Mouse (Mus musculus) forebrain, embryonic 12.5 days (tissue): Measurements from ENCODE around the gene Ticrr. TPM values are rescaled to one million over a fixed set of nuclear protein-coding genes. Genes with fewer than 3 reads are reported as not detected.
A peak's percentile ranks its signal among the peaks of the same experiment; 100 is the strongest.

Experiments used
- ATAC-seq: fragments of 200-750 bp; cut with Nextera tagmentation; 2 replicates; pipeline ENCODE4 v1.8.0; 2017; ENCODE audit warnings: moderate TSS enrichment; ENCODE audit not compliant: low FRiP score
- H3K27ac ChIP-seq: fragments of 300-500 bp; sonication (generic); 2 replicates; pipeline ENCODE4 v1.5.1; 2016; ENCODE audit warnings: mild to moderate bottlenecking
- H3K27me3 ChIP-seq: fragments of 300-500 bp; sonication (generic); 2 replicates; pipeline ENCODE4 v1.6.1; 2016; ENCODE audit warnings: mild to moderate bottlenecking
- H3K36me3 ChIP-seq: fragments of 300-500 bp; sonication (generic); replicated peaks from 2 replicates; pipeline ENCODE4 v1.6.1; 2016; ENCODE audit warnings: mild to moderate bottlenecking
- H3K4me1 ChIP-seq: fragments of 300-500 bp; sonication (generic); 2 replicates; pipeline ENCODE4 v1.6.1; 2016
- H3K4me2 ChIP-seq: fragments of 300-500 bp; sonication (generic); 2 replicates; pipeline ENCODE4 v1.6.1; 2016; ENCODE audit warnings: mild to moderate bottlenecking, moderate library complexity
- H3K4me3 ChIP-seq: fragments of 300-500 bp; sonication (generic); replicated peaks from 2 replicates; pipeline ENCODE4 v1.5.1; 2016; ENCODE audit warnings: mild to moderate bottlenecking
- H3K9ac ChIP-seq: fragments of 300-500 bp; sonication (generic); 2 replicates; pipeline ENCODE4 v1.6.1; 2016; ENCODE audit warnings: mild to moderate bottlenecking
- H3K9me3 ChIP-seq: fragments of 300-500 bp; sonication (generic); 2 replicates; pipeline ENCODE4 v1.6.1; 2016
- WGBS: fragments of 180-500 bp; shearing (Covaris S2); methylation state at CpG from one replicate; pipeline ENCODE4 v1.1.7; 2016; 5-methylcytosine and 5-hydroxymethylcytosine counted together
- polyA plus RNA-seq: library from polyadenylated mRNA; unstranded; fragments of >200 nt; fragmentation: Nextera tagmentation; extraction: Ambion mirVana; gene quantifications from 2 replicates; pipeline ENCODE4 v1.2.1, GENCODE M21; 2016

The Ticrr gene
- 15.5 and 16.4 TPM in 2 replicates for polyA plus RNA-seq

DNA sequence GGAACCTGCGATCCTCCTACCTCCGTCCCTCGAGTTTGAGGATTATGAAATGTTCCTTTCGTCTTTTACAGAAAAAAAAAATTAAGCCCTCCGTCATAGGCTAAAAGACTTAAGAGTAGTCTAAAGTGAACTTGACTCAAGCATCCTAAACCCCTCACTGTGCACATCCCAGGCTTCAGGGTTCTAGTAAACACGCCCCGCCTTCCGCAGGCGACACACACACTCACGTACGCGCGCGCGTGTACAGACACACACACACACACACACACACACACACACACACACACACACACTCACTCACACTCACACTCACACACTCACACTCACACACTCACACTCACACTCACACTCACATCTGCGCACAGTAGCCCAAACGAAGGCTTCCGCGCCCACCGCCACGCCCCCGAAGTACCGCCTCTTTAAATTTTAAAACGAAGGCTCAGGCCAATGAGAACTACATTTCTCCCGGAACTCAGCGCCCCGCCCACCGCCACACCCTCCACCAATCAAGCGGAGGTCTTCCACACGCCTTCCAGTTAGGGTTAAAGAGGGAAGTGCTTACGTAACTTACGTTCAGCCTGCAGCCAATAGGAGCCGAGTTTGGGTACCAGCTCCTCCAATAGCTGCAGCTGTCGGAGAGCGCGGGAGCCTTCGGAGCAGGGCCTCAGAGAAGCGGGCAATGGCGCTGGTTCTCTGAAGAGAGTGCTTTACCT lies at the start of gene Ticrr:
TSS of gene Ticrr (plus strand) at position 619 of the 713 bp plus-strand sequence.
- peak within 1 kb of the TSS; percentile 59; the same call in 1 of the 2 replicates for H3K27ac ChIP-seq
- peak within 1 kb of the TSS; percentile 98 for H3K4me3 ChIP-seq
- no peaks in the 10 kb centered on the region for H3K27me3 ChIP-seq
- H3K4me1 ChIP-seq, result peaks cover 36% of the 10 kb centered on the region
- H3K9ac ChIP-seq, result peak within 1 kb of the TSS; percentile 94
- WGBS, result under 1% methylated on average over 39 of the region's 39 CpGs
- H3K36me3 ChIP-seq, result peaks cover 4% of the 10 kb centered on the region; the same call in 1 of the 2 replicates
- ATAC-seq, result peak; percentile 100
- H3K4me2 ChIP-seq, result peak within 1 kb of the TSS; percentile 91
- no peaks in the 10 kb centered on the region for H3K9me3 ChIP-seq

DNA sequence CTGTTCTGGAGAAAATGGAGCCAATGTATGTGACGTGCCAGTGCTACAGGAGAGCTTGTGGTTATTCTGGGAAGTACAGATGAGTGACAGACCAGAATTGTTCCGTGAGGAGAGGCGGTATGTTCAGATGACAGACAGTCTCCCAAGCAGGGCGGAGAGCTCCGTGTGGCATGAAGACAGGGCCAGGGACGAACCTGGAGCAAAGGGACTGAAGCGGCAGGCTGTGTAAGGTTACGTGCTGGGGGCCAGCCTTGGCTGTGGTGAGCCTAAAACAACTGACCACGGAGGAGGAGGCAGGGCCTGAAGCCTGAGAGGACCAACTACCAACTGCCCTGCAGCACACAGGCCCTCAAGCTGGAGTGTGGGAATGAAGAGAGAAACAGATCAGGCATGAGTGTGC lies 48.1 kb upstream of the Ticrr start:
- Histone ChIP-seq H3K9ac (no peak overlapping the region), H3K36me3 (no peaks in the 10 kb centered on the region), H3K27me3 (peaks cover 68% of the 10 kb centered on the region), H3K4me3 (no peak overlapping the region), H3K9me3 (no peaks in the 10 kb centered on the region), H3K4me2 (no peak overlapping the region), H3K27ac (0 out of 2 replicates have a peak overlapping the region, but pooled peaks have one; percentile 5), H3K4me1 (peaks cover 16% of the 10 kb centered on the region)
- no peak for ATAC-seq
- WGBS, result 72% methylated on average over 9 of the region's 9 CpGs

DNA sequence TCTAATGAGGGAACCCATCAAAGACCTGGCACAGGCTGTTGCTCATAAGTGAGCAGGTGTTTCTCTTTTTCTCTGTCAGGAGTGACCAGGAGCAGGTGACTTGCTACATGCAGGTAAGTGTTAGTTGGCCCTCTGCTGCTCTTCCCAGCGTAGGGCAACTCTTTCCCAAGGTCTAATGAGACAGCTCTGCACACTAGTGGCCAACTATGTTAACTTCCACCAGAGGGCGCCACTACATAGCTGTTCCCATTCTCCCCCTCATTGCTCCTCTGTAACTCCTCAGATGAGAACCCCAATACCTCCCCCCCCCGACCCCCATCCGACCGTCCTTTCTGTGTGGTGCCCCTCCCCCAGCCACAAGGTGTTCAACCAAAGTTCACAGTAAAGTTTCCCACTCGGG lies 47.2 kb upstream of the Ticrr start:
- no peak overlapping the region for H3K9ac ChIP-seq
- H3K4me2 ChIP-seq, result no peak overlapping the region
- no peak overlapping the region for H3K4me3 ChIP-seq
- no peaks in the 10 kb centered on the region for H3K9me3 ChIP-seq
- peaks cover 13% of the 10 kb centered on the region for H3K4me1 ChIP-seq
- peak overlapping the region; percentile 5; the same call in 1 of the 2 replicates for H3K27ac ChIP-seq
- peak; percentile 51; the same call in 1 of the 2 replicates for ATAC-seq
- 8% methylated on average over 6 of the region's 6 CpGs for WGBS
- peaks cover 74% of the 10 kb centered on the region for H3K27me3 ChIP-seq
- H3K36me3 ChIP-seq, result no peaks in the 10 kb centered on the region

GRCm38 (mm10) chr7:79613314-79613713 lies 46.7 kb upstream of the Ticrr start:
- Histone ChIP-seq H3K27ac (no peak overlapping the region), H3K27me3 (peaks cover 74% of the 10 kb centered on the region), H3K4me2 (no peak overlapping the region), H3K9ac (no peak overlapping the region), H3K36me3 (no peaks in the 10 kb centered on the region), H3K4me3 (no peak overlapping the region), H3K4me1 (peaks cover 13% of the 10 kb centered on the region), H3K9me3 (no peaks in the 10 kb centered on the region)
- WGBS, result 74% methylated on average over 11 of the region's 11 CpGs
- no peak for ATAC-seq

GRCm38 (mm10) chr7:79615008-79615407 lies 45.0 kb upstream of the Ticrr start:
- H3K27me3 ChIP-seq, result peaks cover 76% of the 10 kb centered on the region
- no peak overlapping the region for H3K4me2 ChIP-seq
- H3K36me3 ChIP-seq, result no peaks in the 10 kb centered on the region
- no peak overlapping the region for H3K27ac ChIP-seq
- no peak overlapping the region for H3K9ac ChIP-seq
- no peaks in the 10 kb centered on the region for H3K9me3 ChIP-seq
- H3K4me3 ChIP-seq, result no peak overlapping the region
- H3K4me1 ChIP-seq, result peaks cover 13% of the 10 kb centered on the region
- 82% methylated on average over 4 of the region's 4 CpGs for WGBS
- no peak for ATAC-seq

DNA sequence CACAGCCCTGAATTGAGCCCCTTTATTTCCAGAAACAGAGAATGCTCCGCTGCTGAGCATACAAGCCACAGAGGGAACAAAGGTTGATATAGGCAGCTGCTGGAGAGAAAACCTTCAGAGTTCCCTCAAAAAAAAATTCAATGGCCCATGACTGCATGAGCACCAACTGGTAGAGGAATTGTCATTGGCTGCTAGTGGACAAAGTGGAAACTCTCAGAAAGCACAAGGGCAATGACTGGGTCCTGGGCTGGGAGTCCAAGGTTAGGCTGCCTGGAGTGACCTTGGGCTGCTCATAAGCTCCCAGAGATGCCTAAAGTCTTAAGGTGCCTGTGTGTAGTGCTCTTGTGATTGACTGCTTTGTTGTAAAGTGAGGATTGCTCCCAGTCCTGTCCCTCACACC lies 44.1 kb upstream of the Ticrr start:
- Histone ChIP-seq H3K4me2 (no peak overlapping the region), H3K4me3 (no peak overlapping the region), H3K9me3 (no peaks in the 10 kb centered on the region), H3K36me3 (no peaks in the 10 kb centered on the region), H3K4me1 (peaks cover 13% of the 10 kb centered on the region), H3K9ac (no peak overlapping the region), H3K27me3 (peaks cover 68% of the 10 kb centered on the region), H3K27ac (no peak overlapping the region)
- no peak for ATAC-seq
- WGBS, result 58% methylated on average over 1 of the region's 1 CpGs

- Histone ChIP-seq H3K4me3 (peak within 1 kb of the TSS; percentile 26), H3K36me3 (no peaks in the 10 kb centered on the region), H3K27ac (no peak within 1 kb of the TSS), H3K27me3 (peaks cover 55% of the 10 kb centered on the region), H3K4me1 (peaks cover 6% of the 10 kb centered on the region), H3K9ac (no peak within 1 kb of the TSS), H3K4me2 (peak within 1 kb of the TSS; percentile 49), H3K9me3 (no peaks in the 10 kb centered on the region)
- ATAC-seq, result no peak
- 9% methylated on average over 33 of the region's 33 CpGs for WGBS
These were observed 42.6 kb upstream of the Ticrr start, which contains the start of gene Rhcg for GRCm38 (mm10) chr7:79617418-79617817. Gene Rhcg, minus strand, starts transcription at chr7:79617657.

DNA sequence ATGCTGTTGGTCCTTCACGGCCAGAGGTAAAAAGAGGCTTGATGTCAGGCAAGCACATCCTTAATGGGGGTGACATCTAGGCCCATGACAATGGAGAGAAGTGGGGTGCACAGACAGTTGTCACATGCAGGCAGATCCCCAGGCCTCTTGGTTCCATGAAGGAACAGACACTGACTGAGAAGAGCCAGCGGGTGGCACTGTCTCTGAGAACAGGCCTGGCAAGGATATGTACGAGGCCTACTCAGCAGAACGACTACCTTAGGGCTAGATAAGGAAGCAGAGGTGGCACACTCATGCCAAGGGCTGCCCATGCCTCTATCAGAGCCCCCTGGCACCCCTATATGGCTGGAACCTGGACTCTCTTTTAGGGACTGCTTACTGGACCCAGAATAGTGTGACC lies 40.5 kb upstream of the Ticrr start:
- H3K9me3 ChIP-seq, result no peaks in the 10 kb centered on the region
- no peak overlapping the region for H3K9ac ChIP-seq
- WGBS, result 75% methylated on average over 4 of the region's 4 CpGs
- peaks cover 41% of the 10 kb centered on the region for H3K27me3 ChIP-seq
- no peak for ATAC-seq
- H3K27ac ChIP-seq, result no peak overlapping the region
- no peak overlapping the region for H3K4me3 ChIP-seq
- no peak overlapping the region for H3K4me2 ChIP-seq
- peaks cover 6% of the 10 kb centered on the region for H3K4me1 ChIP-seq
- H3K36me3 ChIP-seq, result no peaks in the 10 kb centered on the region

DNA sequence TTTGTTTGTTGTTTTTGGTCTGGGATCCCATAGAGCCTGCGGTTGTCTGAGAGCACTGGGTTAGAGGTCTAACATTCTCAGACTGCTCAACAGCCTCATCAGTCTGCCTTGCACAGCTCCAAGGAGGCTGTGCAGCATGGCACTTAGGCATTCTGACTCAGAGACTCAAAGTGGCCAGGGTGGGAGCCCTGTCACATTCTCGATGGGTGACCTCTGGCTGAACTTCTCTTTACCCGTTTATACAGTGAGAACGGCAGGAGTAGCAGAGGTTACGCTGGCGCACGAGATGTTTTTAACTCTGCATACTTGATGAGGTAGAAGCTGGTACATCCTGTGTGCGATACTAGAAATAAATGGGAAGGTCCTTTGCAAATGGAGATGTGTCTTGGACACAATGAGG lies 36.9 kb upstream of the Ticrr start:
- H3K36me3 ChIP-seq, result no peaks in the 10 kb centered on the region

DNA sequence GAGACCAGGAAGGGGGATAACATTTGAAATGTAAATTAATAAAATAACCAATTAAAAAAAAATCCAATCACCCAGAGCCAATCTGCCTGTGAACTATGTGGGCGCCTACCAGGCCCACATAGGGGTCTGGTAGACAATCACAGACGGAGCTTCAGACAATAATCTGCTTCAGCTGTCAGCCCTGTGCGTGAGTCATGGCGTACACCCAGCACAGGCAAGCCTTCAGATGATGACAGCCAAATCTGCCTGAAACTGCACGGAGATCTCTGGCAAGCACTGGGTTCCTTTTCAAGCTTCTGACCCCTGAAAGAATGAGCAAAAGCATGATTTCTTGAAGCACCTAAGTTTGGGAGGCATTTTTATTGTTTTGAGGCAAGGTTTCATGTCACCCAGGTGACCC lies 33.8 kb upstream of the Ticrr start:
- Histone ChIP-seq H3K27me3 (no peaks in the 10 kb centered on the region), H3K4me3 (no peak overlapping the region), H3K4me2 (no peak overlapping the region), H3K9me3 (no peaks in the 10 kb centered on the region), H3K9ac (no peak overlapping the region), H3K36me3 (no peaks in the 10 kb centered on the region), H3K27ac (no peak overlapping the region), H3K4me1 (no peaks in the 10 kb centered on the region)
- WGBS, result 87% methylated on average over 5 of the region's 5 CpGs
- no peak for ATAC-seq

More for the DNA sequence above, 36.9 kb upstream of the Ticrr start:
- ATAC-seq, result no peak
- Histone ChIP-seq H3K4me2 (no peak overlapping the region), H3K9ac (no peak overlapping the region), H3K9me3 (no peaks in the 10 kb centered on the region), H3K4me1 (no peaks in the 10 kb centered on the region), H3K27ac (no peak overlapping the region), H3K4me3 (no peak overlapping the region), H3K27me3 (peaks cover 8% of the 10 kb centered on the region)
- 81% methylated on average over 8 of the region's 8 CpGs for WGBS

DNA sequence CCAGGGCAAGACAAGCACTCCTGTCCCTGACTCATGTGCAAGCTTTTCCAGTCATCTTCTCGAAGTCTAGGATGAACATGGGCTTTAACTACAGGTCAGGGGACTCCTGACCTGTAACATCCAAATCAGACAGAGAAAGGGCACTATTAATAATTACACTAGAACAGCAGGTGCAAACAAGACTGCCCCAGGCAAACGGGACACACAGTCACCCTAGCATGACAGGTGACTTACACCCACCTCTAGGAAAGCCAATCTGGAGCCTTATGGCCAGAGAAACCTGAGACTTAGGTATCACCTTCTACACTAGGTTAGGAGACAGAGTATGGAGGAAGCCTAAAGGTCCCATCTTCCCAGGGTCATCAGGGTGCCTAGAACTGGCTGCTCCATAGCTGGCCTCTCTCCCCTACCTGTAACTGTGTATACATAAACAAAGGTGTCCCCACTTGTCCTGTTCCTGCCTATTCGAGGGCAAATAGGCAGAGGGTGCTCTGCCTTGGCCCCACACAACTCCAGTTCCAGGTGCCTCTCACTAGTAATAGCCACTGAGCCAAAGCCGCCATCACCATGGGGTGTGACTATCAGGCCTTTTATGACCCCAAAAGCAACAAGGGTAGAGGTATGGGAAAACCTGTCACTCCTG lies 31.6 kb upstream of the Ticrr start:
- Histone ChIP-seq H3K4me2 (no peak overlapping the region), H3K4me3 (no peak overlapping the region), H3K9ac (no peak overlapping the region), H3K9me3 (no peaks in the 10 kb centered on the region), H3K27me3 (0 out of 2 replicates have a peak, but pooled peaks cover 4% of the 10 kb centered on the region), H3K27ac (no peak overlapping the region), H3K36me3 (no peaks in the 10 kb centered on the region), H3K4me1 (no peaks in the 10 kb centered on the region)
- ATAC-seq, result no peak
- 76% methylated on average over 4 of the region's 4 CpGs for WGBS

- no peaks in the 10 kb centered on the region for H3K36me3 ChIP-seq
- H3K4me3 ChIP-seq, result no peak overlapping the region
- H3K27me3 ChIP-seq, result 0 out of 2 replicates have a peak, but pooled peaks cover 4% of the 10 kb centered on the region
- 30% methylated on average over 13 of the region's 13 CpGs for WGBS
- no peaks in the 10 kb centered on the region for H3K9me3 ChIP-seq
- H3K9ac ChIP-seq, result no peak overlapping the region
- H3K27ac ChIP-seq, result no peak overlapping the region
- no peak for ATAC-seq
- no peak overlapping the region for H3K4me2 ChIP-seq
- no peaks in the 10 kb centered on the region for H3K4me1 ChIP-seq
These were observed 28.1 kb upstream of the Ticrr start for GRCm38 (mm10) chr7:79631773-79632348.
